Mouse (Mus musculus) hindbrain, embryonic 10.5 days (tissue): ENCODE measurements around the gene S100a1. TPM values are rescaled to one million over a fixed set of nuclear protein-coding genes. Genes with fewer than 3 reads are reported as not detected.

Experiments
- DNase-seq: peaks from one replicate; pipeline ENCODE4 v3.0.0-alpha.2; 2017; ENCODE audit warnings: low spot score
- H3K27ac ChIP-seq: fragments of 300-500 bp; sonication (generic); 2 replicates; pipeline ENCODE4 v1.5.1; 2016; ENCODE audit warnings: mild to moderate bottlenecking, moderate library complexity
- H3K27me3 ChIP-seq: fragments of 300-500 bp; sonication (generic); 2 replicates; pipeline ENCODE4 v1.6.1; 2016; ENCODE audit warnings: mild to moderate bottlenecking; ENCODE audit not compliant: poor library complexity, insufficient read depth, severe bottlenecking
- H3K36me3 ChIP-seq: fragments of 300-500 bp; sonication (generic); 2 replicates; pipeline ENCODE4 v1.6.1; 2016; ENCODE audit warnings: mild to moderate bottlenecking, moderate library complexity
- H3K4me1 ChIP-seq: fragments of 300-500 bp; sonication (generic); replicated peaks from 2 replicates; pipeline ENCODE4 v1.6.1; 2016; ENCODE audit warnings: mild to moderate bottlenecking
- H3K4me3 ChIP-seq: fragments of 300-500 bp; sonication (generic); 2 replicates; pipeline ENCODE4 v1.5.1; 2016; ENCODE audit warnings: mild to moderate bottlenecking, moderate library complexity
- H3K9me3 ChIP-seq: fragments of 300-500 bp; sonication (generic); 2 replicates; pipeline ENCODE4 v1.6.1; 2016; ENCODE audit warnings: mild to moderate bottlenecking, moderate library complexity
- WGBS: fragments of 180-500 bp; shearing (Covaris S2); methylation state at CpG from one replicate; pipeline ENCODE4 v1.1.7; 2016; 5-methylcytosine and 5-hydroxymethylcytosine counted together
- polyA plus RNA-seq: library from polyadenylated mRNA; unstranded; fragments of >200 nt; fragmentation: Nextera tagmentation; extraction: Ambion mirVana; gene quantifications from 2 replicates; pipeline ENCODE4 v1.2.1, GENCODE M21; 2016

Gene S100a1
- polyA plus RNA-seq = 7.5 and 7.7 TPM in 2 replicates

DNA sequence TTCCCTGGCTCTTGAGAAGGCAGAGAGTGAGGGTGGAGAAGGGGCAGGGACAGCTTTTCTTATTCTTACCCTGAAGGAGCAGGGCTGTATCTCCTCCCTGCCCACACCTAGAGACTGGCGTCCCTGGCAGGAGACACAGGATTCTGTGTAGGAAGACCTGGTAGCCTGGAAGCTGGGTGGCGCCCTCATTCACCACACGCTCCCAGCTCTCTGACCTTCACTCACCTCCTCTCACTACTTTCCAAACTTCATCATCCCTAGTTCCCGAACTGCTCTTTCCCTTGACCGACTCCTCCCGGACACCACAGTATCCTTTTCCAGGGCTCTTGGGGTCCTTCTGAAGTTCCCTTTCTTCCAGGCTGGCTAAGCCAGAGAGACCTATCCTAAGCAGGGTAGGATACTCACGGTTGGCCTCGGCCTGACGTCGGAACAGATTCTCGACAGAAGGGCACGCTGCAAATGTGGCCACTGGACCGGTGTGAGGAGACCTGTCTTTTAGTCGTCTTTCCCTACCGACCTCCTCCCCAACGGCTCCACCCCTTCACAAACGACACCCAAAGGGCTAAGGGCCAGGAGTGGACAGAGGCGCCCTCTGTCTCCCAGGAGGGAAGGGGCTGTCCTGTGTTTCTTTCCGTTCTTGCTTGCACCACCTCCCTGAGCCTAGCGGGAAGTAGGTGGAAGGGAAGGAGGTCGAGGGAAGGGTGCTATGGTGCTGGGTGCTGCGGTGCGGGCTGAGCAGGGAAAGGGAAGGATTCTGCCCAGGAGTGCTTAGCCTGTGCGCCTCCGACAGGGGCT lies at the start of gene S100a1, which contains the start of gene S100a13:
Gene S100a1 (minus strand): TSS at position 597 of the 795 bp plus-strand sequence.
Gene S100a13 (plus strand): TSS at position 640 of the 795 bp plus-strand sequence.
- Histone ChIP-seq H3K4me3 (peak within 1 kb of the TSS; percentile 53), H3K27me3 (peaks cover 52% of the 10 kb centered on the region), H3K9me3 (no peaks in the 10 kb centered on the region), H3K36me3 (no peaks in the 10 kb centered on the region), H3K4me1 (peaks cover 20% of the 10 kb centered on the region), H3K27ac (peak within 1 kb of the TSS; percentile 62)
- DNase-seq = peak; percentile 45
- WGBS = 3% methylated on average over 25 of the region's 25 CpGs

DNA sequence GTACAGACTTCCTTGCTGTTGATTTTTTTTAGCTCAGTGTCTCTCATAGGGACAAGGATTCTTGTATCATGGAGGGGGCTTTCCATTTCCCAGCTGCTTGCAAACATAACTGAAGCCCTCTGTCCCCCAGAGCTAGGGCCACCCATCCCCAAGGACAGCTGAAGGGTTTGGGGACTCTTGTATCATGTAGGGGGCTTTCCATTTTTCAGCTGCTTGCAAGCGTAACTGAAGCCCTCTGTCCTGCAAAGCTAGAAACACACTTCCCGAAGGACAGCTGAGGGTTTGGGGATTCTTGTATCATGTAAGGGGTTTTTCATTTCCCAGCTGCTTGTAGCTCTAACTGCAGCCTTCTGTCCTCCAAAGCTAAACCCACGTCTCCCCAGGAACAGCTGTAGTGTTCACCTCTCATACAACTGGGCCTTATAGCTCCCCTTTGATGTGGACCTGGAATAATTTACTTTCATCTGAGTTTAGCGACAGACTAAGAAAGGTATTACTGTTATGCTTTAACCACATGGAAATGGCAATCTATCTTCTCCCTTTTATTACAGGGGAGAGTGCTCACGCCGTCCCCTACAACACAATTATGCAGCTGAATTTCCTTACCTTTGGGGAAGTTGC lies 45.9 kb upstream of the S100a1 start, which contains the start of gene S100a3:
Gene S100a3 (plus strand): TSS at position 571 of the 621 bp plus-strand sequence.
- 86% methylated on average over 6 of the region's 6 CpGs for WGBS
- Histone ChIP-seq H3K4me3 (no peak within 1 kb of the TSS), H3K4me1 (0 out of 2 replicates have a peak, but pooled peaks cover 4% of the 10 kb centered on the region), H3K27ac (no peak within 1 kb of the TSS), H3K36me3 (no peaks in the 10 kb centered on the region), H3K9me3 (no peaks in the 10 kb centered on the region), H3K27me3 (no peaks in the 10 kb centered on the region)
- no peak for DNase-seq

DNA sequence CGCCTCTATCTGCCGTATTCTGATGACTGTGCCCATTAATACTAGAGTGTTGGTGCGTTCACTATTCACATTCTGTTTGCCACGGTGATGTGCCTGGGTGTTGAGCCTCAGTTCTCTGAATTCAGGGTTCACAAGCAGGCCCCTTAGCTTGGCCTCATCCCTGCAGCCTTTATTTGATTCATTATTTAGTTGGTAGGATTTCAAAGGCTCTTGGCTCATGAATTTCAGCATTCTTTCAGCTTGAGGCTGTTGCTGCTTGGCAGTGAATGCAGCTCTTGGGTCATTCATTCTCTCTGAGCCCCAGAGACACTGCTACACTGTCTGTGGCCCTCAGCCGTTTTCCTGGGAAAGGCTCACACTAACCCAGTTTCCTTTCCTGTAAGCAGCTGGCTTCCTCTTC lies 41.8 kb upstream of the S100a1 start:
- Histone ChIP-seq H3K27ac (no peak overlapping the region), H3K4me1 (0 out of 2 replicates have a peak, but pooled peaks cover 4% of the 10 kb centered on the region), H3K4me3 (no peak overlapping the region), H3K9me3 (no peaks in the 10 kb centered on the region), H3K36me3 (no peaks in the 10 kb centered on the region), H3K27me3 (no peaks in the 10 kb centered on the region)
- DNase-seq = no peak
- WGBS = 64% methylated on average over 5 of the region's 5 CpGs

DNA sequence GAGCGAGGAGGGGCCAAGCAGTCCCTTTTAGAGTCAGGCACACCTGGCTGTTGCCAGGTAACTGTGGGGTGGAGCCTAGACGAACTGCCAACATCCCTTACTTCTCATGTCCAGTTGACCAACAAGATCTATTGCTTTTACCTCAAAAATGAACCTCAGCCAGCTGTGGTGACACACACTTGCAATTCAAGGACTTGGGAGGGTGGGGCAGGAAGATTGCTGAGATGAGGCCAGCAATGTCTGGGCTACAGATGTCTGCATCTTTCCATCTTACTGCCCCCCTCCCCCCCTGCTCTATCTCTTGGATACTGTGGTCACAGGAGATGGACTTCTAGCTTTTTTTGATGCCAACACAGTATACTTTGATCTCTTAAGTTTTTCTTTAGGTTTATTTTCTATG lies 38.0 kb upstream of the S100a1 start:
- Histone ChIP-seq H3K27me3 (no peaks in the 10 kb centered on the region), H3K4me3 (no peak overlapping the region), H3K4me1 (0 out of 2 replicates have a peak, but pooled peaks cover 4% of the 10 kb centered on the region), H3K9me3 (no peaks in the 10 kb centered on the region), H3K27ac (no peak overlapping the region), H3K36me3 (no peaks in the 10 kb centered on the region)
- 80% methylated on average over 2 of the region's 2 CpGs for WGBS
- no peak for DNase-seq

DNA sequence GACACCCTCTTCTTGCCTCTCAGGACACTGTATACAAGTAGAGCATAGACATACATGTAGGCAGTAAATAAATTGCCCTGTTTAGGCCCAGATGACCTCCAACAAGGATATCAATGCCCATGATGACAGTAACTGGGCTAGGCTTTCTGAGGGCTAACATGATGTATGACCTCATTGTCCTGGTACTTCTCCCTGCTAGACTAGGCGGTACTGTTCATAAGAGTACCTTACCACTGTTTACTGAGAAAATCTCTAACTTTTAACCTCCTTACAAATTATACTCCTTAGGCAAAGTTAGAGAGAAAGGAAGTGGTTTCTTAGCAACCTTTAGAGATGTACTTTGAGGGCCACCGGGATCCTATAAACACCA lies 36.2 kb upstream of the S100a1 start:
- Histone ChIP-seq H3K4me1 (no peaks in the 10 kb centered on the region), H3K27ac (no peak overlapping the region), H3K4me3 (no peak overlapping the region), H3K27me3 (no peaks in the 10 kb centered on the region), H3K9me3 (no peaks in the 10 kb centered on the region), H3K36me3 (no peaks in the 10 kb centered on the region)
- no peak for DNase-seq
- WGBS = 93% methylated on average over 2 of the region's 2 CpGs

DNA sequence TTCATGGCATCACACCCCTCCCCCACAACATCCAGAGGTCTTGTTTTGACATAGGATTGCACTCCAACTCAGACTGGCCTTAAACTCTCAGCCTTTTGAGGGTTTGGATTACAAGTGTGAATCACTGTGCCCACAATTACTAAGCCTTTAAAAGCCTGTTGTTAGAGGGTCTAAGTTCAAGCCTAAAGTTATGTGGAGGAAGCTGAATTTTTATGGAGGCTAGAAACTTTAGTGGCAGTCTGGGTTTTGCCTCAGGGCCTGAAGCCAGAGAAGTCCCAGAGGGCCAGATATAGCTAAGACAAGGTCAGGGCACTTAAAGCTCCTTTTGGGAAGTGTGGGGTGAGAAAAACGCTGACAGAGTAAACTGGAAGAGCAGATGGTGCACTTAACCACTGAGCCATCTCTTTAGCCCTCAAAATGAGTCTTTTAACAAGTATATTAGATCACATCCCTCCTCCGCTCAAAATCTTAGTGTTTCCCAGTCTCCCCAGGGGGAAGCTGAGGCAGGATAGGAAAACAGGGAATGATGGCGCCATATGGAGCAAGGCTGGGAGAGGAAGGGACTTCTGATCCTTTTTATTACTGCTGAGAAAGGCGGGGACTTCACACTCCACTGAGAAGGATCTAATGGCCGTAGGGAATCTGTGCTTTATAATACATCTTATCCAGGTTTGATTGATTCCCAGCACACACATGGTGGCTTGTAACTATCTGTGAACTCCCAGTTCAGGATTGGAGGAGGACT lies 35.7 kb upstream of the S100a1 start:
- no peak for DNase-seq
- Histone ChIP-seq H3K27me3 (no peaks in the 10 kb centered on the region), H3K36me3 (no peaks in the 10 kb centered on the region), H3K4me1 (no peaks in the 10 kb centered on the region), H3K9me3 (no peaks in the 10 kb centered on the region), H3K4me3 (no peak overlapping the region), H3K27ac (no peak overlapping the region)
- WGBS = 66% methylated on average over 5 of the region's 5 CpGs

- peaks cover 32% of the 10 kb centered on the region for H3K4me1 ChIP-seq
- peaks cover 3% of the 10 kb centered on the region for H3K27me3 ChIP-seq
- 39% methylated on average over 4 of the region's 4 CpGs for WGBS
- H3K27ac ChIP-seq = peak overlapping the region; percentile 76
- peak overlapping the region; percentile 20 for H3K4me3 ChIP-seq
- peak; percentile 33 for DNase-seq
- H3K36me3 ChIP-seq = no peaks in the 10 kb centered on the region
- no peaks in the 10 kb centered on the region for H3K9me3 ChIP-seq
These were observed 26.7 kb upstream of the S100a1 start for GRCm38 (mm10) chr3:90540904-90541303.

DNA sequence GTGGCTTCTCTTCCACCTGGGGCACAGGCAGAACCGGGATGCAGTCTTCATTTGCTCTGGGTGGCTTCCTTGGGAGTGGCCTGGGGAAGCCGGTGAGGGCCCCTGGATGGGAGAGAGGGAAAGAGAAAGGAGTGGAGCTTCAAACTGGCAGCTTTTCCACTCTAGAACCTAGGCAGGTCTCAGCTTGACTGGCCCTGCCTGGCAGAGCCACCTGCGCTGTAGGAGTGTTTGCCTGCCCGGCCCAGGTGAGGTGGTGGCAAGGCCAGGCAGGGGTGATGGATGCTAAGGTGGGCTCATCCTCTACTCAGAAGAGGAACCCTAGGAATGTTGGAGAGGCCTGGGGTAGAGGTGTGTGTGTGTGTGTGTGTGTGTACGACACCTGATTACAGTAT lies 23.7 kb upstream of the S100a1 start:
- H3K27me3 ChIP-seq = peaks cover 3% of the 10 kb centered on the region
- 74% methylated on average over 5 of the region's 5 CpGs for WGBS
- no peak for DNase-seq

DNA sequence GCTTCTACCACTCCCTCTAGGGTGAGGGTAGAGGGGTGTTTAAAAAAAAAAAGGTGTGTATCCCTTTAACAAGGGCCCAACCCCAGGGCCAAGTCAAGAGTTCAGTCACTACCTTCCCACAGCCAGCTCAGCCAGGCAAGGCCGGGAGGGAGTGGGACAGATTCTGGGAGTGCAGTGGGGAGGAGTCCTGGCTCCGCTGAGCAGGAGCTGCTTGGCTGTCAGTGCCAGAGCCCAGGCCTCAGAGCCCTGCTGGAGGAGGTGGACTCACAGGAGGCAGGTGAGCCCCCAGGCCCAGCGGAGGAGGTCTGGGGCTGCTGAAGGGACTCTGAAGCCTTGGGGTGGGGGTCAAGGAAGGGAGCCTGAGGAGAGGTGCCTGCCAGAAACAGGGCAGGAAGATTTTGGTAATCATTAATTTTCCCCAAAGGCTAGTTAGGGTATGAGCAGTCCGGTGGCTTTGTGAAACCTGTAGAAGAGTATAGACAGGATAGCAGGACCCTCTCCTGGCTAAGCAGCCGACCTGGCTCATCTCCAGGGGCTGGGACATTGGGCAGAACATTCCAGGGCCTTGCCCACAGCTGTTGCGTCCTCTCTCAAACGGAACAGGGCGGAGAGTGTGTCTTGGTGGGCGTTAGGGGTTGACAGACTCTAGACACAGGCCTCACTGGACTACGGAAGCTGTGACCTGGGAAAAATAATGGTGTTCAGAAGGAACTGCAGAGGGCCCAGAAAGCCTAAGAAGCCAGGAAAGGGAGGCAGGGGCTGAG lies 23.1 kb upstream of the S100a1 start, which contains the start of gene S100a16:
Gene S100a16 (plus strand): TSS at position 114 of the 764 bp plus-strand sequence.
- H3K4me3 ChIP-seq = no peak within 1 kb of the TSS
- no peaks in the 10 kb centered on the region for H3K36me3 ChIP-seq
- H3K9me3 ChIP-seq = no peaks in the 10 kb centered on the region
- peaks cover 3% of the 10 kb centered on the region for H3K27me3 ChIP-seq
- H3K4me1 ChIP-seq = peaks cover 26% of the 10 kb centered on the region
- 41% methylated on average over 10 of the region's 10 CpGs for WGBS
- DNase-seq = no peak
- no peak within 1 kb of the TSS for H3K27ac ChIP-seq

More for the DNA sequence above, 23.7 kb upstream of the S100a1 start:
- Histone ChIP-seq H3K4me3 (no peak overlapping the region), H3K27ac (no peak overlapping the region), H3K36me3 (no peaks in the 10 kb centered on the region), H3K4me1 (peaks cover 32% of the 10 kb centered on the region), H3K9me3 (no peaks in the 10 kb centered on the region)

GRCm38 (mm10) chr3:90535446-90535845 lies 21.3 kb upstream of the S100a1 start:
- H3K9me3 ChIP-seq = no peaks in the 10 kb centered on the region
- H3K4me1 ChIP-seq = peaks cover 7% of the 10 kb centered on the region
- no peak overlapping the region for H3K27ac ChIP-seq
- H3K36me3 ChIP-seq = no peaks in the 10 kb centered on the region
- WGBS = 78% methylated on average over 1 of the region's 1 CpGs
- H3K4me3 ChIP-seq = no peak overlapping the region
- DNase-seq = no peak
- H3K27me3 ChIP-seq = peaks cover 3% of the 10 kb centered on the region

DNA sequence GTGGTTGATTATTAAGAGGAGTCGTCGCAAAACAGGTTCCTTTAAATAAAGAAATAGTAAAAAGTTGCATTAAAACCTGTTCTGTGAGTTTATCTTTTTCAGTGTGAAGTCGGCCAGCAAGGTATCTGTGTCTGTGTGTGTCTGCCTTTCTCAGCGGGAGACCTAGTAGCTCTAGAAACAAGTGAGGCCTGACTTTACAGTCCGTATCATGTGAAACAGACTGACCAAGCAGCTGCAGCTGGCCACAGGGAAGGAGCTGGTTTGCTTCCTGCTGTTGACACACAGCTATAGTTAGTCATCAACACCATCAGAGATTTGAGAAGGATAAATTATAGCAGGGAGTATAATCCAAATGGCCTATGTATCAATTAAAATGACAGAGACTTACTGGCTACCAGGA lies 17.5 kb upstream of the S100a1 start:
- H3K9me3 ChIP-seq = no peaks in the 10 kb centered on the region
- H3K27ac ChIP-seq = no peak overlapping the region
- DNase-seq = no peak
- 70% methylated on average over 5 of the region's 5 CpGs for WGBS
- no peaks in the 10 kb centered on the region for H3K36me3 ChIP-seq
- H3K27me3 ChIP-seq = peaks cover 1% of the 10 kb centered on the region; the same call in 1 of the 2 replicates
- H3K4me3 ChIP-seq = no peak overlapping the region
- no peaks in the 10 kb centered on the region for H3K4me1 ChIP-seq

DNA sequence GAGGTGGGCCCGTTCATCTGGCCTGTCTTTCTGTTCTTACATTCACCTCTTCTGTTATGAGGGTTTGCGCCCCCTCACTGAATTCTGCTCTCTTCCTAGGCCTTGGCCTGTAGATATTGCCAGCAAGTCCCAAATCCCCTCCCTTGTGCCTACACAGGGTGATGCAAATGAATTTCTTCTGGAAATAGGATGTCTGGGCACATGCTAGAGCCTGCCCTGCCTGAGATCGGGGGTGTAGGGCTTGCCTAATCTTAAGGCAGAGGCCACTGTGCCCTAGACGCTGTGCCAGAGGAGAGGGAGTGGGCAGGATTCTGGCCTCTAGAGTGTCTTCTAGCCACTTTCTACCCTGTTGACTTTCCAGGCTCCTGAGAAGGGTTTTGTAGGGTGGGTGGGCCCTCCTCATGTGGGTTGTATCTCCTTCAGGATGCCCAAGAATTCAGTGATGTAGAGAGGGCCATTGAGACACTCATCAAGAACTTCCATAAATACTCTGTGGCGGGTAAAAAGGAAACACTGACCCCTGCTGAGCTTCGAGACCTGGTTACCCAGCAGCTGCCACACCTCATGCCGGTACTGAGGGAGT lies 13.2 kb upstream of the S100a1 start:
- no peaks in the 10 kb centered on the region for H3K4me1 ChIP-seq
- peaks cover 5% of the 10 kb centered on the region; the same call in 1 of the 2 replicates for H3K27me3 ChIP-seq
- no peak overlapping the region for H3K4me3 ChIP-seq
- H3K36me3 ChIP-seq = no peaks in the 10 kb centered on the region
- DNase-seq = no peak
- 84% methylated on average over 7 of the region's 7 CpGs for WGBS
- no peak overlapping the region for H3K27ac ChIP-seq
- no peaks in the 10 kb centered on the region for H3K9me3 ChIP-seq
